Mouse (Mus musculus): ENCODE results near the gene Rgs8. TPM values are rescaled to one million over a fixed set of nuclear protein-coding genes. Genes with fewer than 3 reads are reported as not detected.

Rgs8 gene
- total RNA-seq, 2 experiments from 2014 or later, result 70.7 to 73.5 TPM

DNA sequence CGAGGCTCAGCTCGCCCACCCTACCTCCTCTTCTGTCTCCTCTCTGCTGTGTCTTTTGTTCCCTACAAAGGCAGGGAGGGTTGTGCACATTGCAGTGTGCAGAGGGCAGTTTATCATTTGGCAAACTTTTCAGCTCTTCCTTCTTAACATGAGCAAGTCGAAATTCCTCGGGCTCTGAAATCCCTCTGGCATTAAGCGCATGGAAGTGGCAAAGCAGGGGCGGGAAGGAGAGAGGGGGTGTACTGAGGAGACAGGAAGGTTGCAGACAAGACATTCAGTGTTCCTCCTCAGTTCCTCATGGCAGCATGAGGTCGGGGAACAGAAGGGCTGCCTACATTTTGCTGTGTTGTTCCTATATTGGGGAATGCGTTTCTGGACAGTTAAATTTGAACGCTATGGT, 19.9 kb downstream of the Rgs8 start:
- no peak for DNase-seq (ENCODE audit: low spot score in 2 of 2)

DNA sequence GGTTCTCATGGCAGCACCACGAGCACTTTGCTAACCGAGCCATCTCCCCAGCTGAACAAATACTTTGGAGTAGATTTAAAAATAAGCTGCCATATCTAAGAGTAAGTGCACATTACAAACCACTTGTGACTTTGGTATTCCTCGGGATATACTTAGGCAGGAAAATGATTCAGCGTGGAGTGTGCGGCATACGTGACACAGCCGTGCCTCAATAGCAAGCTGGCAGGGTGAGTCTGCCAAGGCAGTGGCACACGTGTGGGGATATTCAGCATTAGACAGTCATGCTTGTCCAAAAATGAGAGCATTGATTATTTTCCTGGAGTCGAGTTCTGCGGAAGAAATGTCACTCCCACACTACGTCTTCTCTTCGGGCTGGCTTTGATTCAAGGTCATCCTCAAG, 21.1 kb downstream of the Rgs8 start:
- DNase-seq (ENCODE audit: low spot score in 2 of 2), result peak in 1 of 2 experiments; percentile 54

DNA sequence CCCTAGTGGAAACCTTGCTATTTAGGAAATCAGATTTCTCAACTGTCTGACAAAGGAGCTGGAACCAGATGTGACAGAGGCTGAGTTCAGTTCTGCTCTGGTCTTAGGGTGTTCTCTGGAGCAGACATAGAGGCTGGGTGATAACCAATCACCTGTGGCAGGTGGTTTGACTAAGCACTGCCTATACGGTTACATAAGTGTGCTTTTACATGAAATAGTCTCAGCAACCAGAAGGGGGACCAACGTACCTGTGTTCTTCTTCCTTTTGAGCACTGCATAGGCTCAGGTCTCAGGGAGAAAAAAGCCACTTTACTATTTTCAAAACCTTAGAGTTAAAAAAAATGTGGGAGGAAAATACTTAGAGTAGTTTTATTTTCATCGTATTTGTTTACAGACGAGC, 22.8 kb downstream of the Rgs8 start:
- no peak for DNase-seq (ENCODE audit: low spot score in 2 of 2)

DNA sequence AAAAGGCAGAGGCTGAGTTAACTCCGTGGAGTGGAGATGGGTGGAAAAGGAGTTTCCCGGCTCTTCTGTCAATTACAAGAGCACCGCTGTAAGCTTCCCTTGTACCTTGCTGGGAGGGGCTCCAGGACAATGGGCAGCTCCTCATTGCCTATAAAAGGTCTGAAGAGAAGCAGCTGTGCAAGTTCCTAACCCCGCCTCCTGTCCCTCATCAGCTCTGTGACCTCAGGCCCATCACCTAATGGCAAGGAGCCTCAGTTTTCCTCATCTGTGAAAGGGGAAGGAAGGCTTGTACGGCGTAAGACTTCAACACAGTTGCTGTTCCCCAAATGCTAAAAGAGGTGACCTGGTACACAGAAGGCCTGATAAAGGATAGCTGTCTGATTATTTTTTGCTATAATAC, 24.8 kb downstream of the Rgs8 start:
- no peak for DNase-seq (ENCODE audit: low spot score in 2 of 2)

DNA sequence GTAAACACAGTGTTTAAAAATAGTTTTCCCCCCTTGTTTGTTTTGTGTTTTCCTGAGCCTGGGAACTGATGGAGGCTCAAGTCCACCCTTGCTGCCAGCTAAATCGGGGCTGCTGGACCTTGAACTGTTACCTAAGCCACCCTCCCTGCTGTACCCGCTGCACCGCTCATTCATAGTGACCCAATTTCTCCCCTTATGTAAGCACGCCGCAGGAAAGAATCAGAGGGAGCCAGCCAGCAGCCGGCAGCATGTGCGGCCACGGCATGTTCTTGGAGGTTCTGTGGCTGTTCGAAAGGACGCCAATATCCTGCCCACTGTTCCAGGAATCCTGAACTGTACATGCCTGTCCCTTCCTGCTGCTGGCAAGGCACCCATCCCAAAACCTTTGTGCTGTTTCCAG, 26.3 kb downstream of the Rgs8 start:
- DNase-seq (ENCODE audit: low spot score in 2 of 2), result peak; percentile 68 to 85

DNA sequence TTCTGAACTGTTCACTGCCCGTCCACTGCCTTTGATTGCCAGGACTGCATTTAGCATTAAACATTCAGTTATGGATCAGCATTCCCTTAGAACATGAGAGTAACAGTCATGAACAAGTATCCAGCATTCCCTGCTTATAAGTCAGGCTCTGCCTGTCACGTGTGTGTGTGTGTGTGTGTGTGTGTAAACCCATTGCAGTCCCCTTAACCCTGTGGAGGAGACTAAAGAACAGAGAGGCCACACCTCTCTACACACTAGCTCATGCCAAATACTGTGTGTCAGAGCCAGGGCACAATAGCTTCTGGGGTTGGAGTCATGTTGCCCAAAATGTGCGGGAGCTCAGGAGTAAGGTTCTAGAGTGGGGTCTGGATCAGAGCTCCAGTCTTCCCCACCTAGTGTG, 26.8 kb downstream of the Rgs8 start:
- DNase-seq (ENCODE audit: low spot score in 2 of 2), result no peak

DNA sequence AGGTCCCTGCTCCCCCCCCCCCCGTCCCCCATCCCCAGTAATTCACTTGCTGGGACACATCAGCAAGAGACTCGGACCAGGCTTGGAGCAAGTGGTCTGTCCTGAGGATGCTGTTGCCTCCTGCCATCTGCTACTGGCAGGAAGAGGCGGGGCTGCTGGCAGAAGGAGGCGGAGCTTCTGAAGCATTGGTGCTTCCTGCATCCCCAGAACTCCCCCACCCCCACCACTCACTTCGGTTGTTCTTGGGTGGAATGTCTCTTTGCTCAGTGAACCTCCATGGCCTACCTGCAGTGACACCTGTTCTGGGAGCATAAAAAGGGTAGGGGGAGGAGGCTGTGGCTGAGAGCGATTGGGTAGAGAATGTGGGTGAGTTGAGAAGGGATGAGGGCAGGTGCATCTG, 27.5 kb downstream of the Rgs8 start:
- DNase-seq (ENCODE audit: low spot score in 2 of 2), result no peak

DNA sequence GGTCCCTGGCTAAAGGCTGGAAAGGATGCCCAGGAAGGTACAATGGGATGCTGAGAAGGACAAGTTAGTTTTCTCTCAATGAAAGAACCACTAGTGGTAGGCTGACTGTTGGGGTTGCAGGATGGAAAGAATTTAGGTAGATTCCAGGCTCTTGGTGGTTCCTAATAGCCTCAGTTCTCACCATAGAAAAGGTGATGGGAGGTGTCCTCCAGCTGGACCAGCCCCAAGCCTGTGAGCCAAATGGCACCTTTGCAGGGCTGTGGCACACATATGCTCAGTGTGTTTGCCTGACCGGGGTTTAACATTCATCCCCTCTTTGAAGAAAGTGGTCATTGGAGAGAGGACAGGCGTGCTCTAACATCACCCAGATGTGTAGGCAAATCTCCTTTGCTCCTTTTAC, 28.2 kb downstream of the Rgs8 start:
- no peak for DNase-seq (ENCODE audit: low spot score in 2 of 2)

DNA sequence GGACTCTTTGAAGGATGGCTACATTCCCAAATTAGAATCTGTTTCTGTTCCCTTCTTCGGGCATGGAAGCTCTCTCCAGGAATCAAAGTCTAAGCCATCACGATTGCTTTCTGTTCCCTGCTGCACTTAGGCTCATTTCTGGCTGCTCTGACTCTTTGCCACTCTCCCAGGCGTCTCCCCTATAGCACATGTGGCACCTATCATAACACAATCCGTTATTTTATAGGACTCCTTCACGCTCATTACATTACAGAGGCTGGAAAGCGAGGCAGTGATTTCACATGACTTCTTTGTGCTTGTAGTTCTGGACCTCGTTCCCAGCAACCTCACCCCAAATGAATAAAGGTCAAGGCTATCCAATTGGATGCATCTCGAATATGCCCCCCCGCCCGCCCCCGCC, 30.4 kb downstream of the Rgs8 start:
- DNase-seq (ENCODE audit: low spot score in 2 of 2), result no peak

DNA sequence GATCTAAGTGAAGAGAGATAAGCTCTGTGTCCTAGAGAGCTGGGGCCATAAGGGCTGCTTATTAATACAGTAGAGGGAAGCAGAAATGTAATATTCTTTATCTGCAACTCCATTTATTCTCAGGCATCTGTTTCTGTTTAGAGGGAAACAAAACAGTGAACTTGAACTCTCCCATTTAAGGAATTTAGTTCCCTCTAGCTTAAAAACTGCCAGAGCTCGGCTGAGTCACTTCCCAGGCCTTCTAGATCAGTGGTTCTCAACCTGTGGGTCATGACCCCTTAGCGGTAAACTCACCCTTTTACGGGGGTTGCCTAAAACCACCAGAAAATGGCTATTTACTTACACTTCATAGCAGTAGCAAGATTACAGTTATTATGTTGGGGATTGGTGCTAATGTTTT, 32.8 kb downstream of the Rgs8 start:
- DNase-seq (ENCODE audit: low spot score in 2 of 2), result no peak

DNA sequence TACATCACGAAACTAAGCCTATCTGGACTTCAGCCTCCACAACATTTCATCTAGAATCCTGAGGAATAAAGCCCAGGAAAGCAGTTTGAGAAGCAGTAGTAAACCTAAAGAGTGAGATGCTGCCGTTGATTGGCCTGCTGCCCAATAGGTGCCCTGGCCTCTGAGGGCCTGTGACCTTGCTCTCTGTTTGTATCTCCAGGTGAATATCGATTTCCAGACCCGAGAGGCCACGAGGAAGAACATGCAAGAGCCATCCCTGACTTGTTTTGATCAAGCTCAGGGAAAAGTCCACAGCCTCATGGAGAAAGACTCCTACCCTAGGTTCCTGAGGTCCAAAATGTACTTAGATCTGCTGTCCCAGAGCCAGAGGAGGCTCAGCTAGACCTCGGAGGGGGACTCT, 39.7 kb downstream of the Rgs8 start:
- DNase-seq (ENCODE audit: low spot score in 2 of 2), result no peak

DNA sequence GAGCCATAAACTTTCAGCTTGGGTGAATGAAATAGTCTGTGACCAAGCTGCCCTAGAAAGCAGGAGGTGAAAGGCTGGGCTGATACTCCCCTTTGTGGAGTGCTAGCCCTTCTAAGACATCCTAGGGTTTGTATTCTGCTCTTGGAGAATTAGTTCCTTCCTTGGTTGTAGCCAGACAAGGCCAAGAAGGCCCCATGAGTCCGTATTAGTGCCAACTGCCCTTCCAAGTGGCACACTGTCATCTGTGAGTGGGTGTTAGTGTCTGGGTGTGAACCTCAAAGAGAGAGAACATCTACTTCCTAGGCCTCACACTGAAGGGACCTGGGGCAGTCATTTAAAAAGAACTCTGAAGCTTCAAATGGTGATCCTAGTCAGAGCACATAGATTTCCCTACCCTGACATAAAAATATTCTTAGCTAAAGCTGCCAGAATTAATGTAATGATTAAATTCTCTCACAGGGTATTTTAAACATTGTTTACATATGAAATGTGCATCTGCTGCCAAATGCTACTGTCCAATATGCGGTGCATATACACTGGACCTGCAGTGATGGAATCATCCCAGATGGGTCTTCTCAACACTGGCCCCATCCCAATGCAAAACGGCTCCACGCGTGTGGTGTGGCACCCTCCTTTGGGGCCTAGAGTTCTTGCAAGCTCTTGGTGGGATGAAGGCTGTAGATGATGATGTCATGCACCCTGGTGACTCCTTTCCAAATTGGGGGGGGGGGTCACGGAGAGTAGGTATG, 41.7 kb downstream of the Rgs8 start:
- DNase-seq (ENCODE audit: low spot score in 2 of 2), result no peak

DNA sequence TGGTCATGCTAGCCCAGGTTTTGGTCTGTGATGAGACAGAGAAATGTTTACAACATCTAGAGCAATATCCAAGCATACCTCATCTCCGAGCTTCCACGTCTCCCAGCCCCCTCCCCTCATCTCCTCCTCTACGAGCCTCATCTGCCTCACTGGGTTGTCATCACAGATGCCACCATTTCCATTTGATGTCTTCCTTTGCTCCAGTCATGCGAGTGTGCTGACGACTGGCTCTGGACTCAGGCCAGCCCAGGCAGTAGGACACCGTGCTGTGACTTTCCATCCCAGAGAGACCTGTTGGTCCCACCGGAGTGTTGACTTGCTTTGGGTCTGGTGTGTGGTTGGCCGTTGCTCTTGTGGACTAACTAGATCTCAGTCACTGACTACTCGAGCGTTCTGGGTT, 42.6 kb downstream of the Rgs8 start:
- DNase-seq (ENCODE audit: low spot score in 2 of 2), result no peak

DNA sequence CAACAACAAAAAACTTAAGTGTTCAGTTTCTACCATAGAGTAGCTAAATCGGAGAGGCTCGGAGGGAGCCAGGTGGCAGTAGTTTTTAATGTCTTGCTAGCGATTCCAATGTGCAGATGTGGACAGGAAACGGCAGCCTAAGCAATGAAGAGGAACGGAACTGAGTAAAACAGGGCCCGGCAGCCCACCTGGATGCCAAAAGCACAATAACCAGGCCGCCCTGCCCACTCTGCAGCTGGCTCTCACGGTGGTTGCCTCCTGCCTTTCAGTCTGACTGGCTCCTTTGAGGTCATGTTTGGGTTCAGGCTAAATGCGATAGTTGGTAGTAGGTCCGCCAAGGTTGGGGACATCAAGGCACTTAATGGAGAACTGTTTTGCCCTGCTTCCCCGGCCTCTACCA, 43.3 kb downstream of the Rgs8 start:
- DNase-seq (ENCODE audit: low spot score in 2 of 2), result no peak

DNA sequence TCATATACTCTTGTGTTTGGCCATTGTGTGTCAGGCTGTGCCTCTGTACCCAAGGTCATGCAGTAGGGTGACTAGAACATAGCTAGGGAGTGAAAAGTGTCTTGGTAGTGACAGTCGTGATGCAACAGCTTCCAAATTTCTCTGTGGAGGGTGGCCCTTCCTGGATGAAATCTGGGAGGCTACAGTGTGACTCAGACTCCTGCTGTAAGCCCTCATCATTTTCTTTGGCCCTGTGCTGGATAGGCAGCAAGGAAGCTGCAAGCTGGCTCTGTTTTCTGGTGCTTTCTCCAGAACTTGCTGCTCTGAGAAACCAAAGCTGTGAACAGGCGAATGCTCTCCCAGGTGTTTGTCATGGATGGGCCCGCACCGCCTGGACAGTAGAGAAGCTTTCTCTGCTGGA, 43.7 kb downstream of the Rgs8 start:
- DNase-seq (ENCODE audit: low spot score in 2 of 2), result no peak

DNA sequence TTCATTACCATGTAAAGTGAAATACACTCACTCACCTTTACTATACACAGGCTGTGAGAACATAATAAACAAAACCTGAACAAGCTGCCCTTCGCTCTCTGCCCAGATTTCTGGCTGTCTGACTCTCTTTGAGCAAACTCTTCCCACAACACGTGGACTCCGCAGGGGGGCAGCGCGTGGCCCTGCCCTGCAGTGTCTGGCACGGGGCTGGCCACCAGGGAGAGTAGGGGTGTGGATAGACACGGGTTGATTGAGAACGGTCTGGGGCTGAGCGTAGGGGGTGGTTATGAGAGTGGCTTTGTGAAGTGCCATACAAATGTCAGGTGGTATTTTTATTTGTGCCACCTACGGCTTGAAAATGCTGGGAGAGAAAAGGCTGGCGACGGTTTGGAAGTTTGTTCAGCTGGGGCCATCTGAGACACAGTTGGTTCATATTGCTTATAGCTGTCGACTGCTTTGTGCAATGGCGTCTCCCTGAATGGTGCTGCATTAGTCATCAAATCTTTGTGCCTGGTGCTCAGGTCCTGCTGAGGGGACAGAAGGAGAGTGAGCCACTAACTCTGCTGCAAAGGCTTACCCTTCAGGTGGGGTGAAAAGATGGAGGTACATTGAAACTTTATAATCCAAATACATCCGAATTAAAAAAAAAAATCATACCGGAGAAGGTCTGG, 44.9 kb downstream of the Rgs8 start:
- DNase-seq (ENCODE audit: low spot score in 2 of 2), result peak in 1 of 2 experiments; percentile 32

DNA sequence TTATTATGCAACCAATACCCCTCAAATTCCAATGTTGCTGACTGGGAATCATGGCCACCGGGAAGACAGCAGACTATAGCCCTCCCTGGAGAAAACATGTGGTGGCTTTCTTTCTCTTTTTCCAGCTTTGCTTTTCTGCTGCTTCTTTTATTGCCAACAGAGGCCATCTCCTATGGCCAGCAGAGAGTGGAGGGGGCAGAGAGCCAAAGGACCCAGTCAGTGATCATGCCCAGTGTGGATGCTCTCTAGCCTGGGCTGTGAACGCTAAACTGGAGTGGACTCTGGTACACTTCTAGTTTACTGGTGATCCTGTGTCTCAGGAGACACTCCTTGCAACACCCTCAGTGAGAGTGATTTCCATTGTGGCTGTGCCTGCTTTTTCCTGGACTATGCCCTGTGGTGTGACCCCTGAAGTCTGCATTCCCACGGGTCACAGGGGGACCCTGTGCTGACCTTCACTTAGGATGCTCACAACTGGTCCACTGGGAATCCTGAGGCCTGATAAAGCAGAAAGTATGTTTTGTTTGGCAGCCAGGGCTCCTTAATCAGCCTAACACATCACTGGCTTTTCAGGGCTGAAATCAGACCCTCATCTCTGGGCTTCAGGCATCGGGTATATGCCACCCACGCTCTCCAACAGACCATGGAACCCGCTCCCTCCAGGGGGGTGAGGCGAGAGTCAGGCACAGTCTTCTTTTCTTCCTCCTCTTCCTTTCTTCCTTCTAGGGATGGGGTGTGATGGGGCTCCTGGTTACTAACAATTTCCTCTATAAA, 45.7 kb downstream of the Rgs8 start:
- no peak for DNase-seq (ENCODE audit: low spot score in 2 of 2)

DNA sequence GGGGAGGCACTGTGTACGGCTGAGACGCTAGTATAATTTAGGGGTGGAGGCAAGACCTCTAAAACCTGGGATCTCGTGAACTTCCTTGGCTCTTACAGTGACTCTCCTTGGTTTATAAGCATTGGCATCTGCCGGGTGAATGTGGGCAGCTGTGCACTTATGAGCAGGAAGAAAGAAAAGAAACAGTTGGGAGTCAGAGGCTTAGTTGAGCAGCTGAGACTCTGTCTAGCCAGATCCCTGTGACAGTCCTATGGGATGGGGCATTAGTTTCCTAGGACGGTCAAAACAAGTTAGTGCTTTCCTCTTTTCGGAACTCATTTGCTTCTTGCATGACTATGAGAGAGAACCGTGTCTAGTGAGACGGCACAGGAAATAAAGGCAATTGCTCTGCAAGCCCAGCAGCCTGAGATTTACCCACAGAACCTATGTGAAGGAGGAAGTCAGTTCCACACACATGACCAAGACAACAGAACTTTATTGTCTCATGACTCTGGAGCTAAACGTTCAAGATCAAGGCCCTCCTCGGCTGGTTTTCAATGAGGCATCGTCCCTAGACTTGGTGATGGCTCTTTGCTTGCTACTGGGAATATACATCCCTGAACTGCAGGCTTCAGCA, 47.7 kb downstream of the Rgs8 start:
- DNase-seq (ENCODE audit: low spot score in 2 of 2), result no peak

DNA sequence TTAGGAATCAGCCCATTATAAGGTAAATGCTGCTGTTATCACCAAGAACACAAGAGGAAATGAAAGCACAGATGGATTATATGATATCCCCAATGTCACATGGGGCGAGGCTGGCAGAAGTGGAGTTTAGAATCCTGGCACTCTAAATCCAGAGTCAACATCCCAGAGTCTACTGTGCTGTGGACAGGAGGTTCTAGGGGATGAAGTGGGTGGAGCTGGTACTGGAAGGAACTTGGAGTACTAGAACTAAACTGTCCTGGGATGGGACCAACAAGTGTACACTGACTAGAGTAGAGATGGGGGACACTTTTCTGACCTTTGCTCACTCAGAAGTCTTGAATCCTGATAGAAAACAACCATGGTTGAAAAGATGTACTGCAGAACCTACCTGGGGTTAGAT, 48.6 kb downstream of the Rgs8 start:
- DNase-seq (ENCODE audit: low spot score in 2 of 2), result no peak

DNA sequence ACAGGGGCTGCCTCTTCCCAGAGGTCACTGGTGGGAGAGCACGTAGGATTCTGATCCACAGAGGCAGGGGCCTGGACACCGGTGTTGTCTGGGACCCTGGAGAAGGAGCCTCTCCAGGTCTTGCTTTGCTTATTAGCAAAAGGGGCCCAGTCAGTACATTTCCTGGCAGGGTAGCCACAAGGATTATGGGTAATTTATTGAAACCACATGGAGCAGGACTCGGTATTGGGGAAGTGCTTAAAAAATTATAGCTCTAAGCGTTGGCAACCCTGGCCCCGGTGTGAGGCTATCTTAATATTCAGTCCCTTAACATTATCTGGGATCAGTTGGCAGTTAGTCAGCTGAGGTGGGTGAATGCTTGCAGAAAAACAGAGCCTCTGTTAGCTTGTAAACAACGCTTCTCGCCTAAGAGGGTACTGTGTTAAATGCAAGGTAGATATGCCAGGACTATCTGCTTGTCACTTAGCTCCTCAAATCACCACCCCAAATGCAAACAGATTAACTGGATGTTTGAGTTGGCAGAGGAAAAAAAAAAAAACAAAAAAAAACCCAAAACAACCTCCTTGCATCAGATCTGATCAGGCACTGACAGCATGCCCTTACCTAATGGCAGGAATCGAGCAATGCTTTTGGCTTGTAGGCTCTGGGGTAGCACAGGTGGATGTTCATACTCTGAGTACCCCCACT, 49.5 kb downstream of the Rgs8 start:
- no peak for DNase-seq (ENCODE audit: low spot score in 2 of 2)

DNA sequence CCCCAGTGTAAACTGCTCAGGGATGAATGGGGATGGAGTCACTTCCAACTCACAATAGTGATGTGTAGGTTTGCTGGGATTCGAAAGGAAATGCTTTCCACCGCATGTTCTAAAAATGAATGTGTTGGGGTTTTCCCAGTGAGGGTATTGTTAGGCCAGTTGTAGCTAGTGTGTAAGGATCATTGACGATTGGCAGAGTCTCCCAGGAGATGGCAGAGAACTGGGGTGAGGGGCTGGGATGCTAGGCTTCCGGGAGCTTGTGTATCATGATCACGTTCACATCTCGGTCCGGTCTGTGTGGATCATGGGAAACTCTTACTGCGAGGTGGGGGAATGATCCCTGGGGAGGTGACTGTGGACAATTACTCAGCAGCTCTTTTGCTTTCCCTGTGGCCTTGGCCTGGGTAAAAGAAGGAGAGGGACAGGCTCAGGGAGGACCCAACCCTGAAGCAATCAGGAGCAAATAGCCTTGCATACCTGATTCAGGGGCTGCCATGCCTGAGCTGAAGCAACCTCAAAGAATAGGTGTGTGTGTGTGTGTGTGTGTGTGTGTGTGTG, 50.1 kb downstream of the Rgs8 start:
- DNase-seq (ENCODE audit: low spot score in 2 of 2), result no peak
